Mouse (Mus musculus) hindbrain, embryonic 16.5 days (tissue): ENCODE measurements around the gene Exoc3l. TPM values are rescaled to one million over a fixed set of nuclear protein-coding genes. Genes with fewer than 3 reads are reported as not detected.

Experiments used
- ATAC-seq: fragments of 200-750 bp; cut with Nextera tagmentation; 2 replicates; pipeline ENCODE4 v1.8.0; 2017; ENCODE audit warnings: moderate TSS enrichment, moderate library complexity
- H3K27ac ChIP-seq: fragments of 300-500 bp; sonication (generic); 2 replicates; pipeline ENCODE4 v1.5.1; 2014; ENCODE audit warnings: low read depth, mild to moderate bottlenecking, control low read depth, low read length, moderate library complexity
- H3K27me3 ChIP-seq: fragments of 300-500 bp; sonication (generic); replicated peaks from 2 replicates; pipeline ENCODE4 v1.6.1; 2014; ENCODE audit warnings: low read length; ENCODE audit not compliant: control insufficient read depth, insufficient read depth
- H3K36me3 ChIP-seq: fragments of 300-500 bp; sonication (generic); 2 replicates; pipeline ENCODE4 v1.6.1; 2014; ENCODE audit warnings: mild to moderate bottlenecking, low read length, moderate library complexity, mixed read lengths; ENCODE audit not compliant: control insufficient read depth, insufficient read depth
- H3K4me1 ChIP-seq: fragments of 300-500 bp; sonication (generic); 2 replicates; pipeline ENCODE4 v1.6.1; 2014; ENCODE audit warnings: low read depth, low read length; ENCODE audit not compliant: control insufficient read depth, insufficient read depth
- H3K4me2 ChIP-seq: fragments of 300-500 bp; sonication (generic); 2 replicates; pipeline ENCODE4 v1.6.1; 2014; ENCODE audit warnings: mild to moderate bottlenecking, low read length, control low read depth, moderate library complexity
- H3K4me3 ChIP-seq: fragments of 300-500 bp; sonication (generic); 2 replicates; pipeline ENCODE4 v1.5.1; 2014; ENCODE audit warnings: mild to moderate bottlenecking, low read length, control low read depth, moderate library complexity
- H3K9ac ChIP-seq: fragments of 300-500 bp; sonication (generic); 2 replicates; pipeline ENCODE4 v1.6.1; 2014; ENCODE audit warnings: low read depth, mild to moderate bottlenecking, control low read depth, low read length, moderate library complexity
- H3K9me3 ChIP-seq: fragments of 300-500 bp; sonication (generic); 2 replicates; pipeline ENCODE4 v1.6.1; 2014; ENCODE audit warnings: mild to moderate bottlenecking, low read length, moderate library complexity; ENCODE audit not compliant: control insufficient read depth
- WGBS: fragments of 180-500 bp; shearing (Covaris S2); extraction: QIAGEN DNeasy Blood & Tissue Kit; methylation state at CpG from one replicate; pipeline ENCODE4 v1.1.7; 2014; 5-methylcytosine and 5-hydroxymethylcytosine counted together
- polyA plus RNA-seq: library from polyadenylated mRNA; unstranded; fragments of >200 nt; fragmentation: Nextera tagmentation; extraction: Ambion mirVana; gene quantifications from 2 replicates; pipeline ENCODE4 v1.2.1, GENCODE M21; 2015

Exoc3l gene
- polyA plus RNA-seq, 1 experiment from 2014 or later: 9.4 TPM

DNA sequence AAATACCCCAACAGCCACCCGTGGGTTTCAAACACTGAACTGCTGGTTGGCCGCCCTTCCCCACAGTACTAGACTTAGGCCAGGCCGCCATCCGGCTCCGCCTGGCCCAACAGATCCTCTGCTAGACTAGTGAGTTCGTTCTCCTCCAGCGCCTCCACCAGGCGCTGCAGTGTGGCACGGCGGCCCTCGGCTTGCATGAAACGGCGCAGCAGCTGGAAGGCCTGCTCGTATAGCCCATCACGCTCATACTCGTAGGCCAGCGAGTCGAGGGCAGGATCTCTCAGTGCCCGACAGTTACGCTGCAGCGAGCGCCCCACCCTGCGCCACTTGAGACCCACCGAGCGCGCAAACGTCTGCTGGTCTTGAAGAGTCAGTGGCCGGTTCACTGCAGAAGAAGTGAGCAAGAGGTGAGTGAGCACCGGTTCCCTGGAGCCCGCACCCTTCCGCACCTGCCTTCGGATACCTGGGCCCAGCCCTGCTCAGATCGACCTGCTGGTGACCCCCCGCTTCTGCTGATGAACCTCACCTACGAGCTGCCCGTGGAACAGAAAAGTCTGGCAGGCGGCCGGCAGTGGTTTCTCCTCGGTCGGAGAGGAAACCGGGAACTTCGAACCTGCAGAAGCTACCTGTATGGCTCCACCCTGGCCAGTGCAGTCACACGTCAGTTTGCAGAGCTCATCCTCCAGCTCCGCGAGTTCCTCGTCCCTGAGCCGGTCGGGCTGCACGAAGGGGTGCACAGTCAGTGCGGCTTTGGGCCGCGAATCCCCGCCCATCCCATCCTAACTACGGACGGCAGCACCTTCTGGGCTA is 36.8 kb downstream of the Exoc3l start:
- Histone ChIP-seq H3K4me2 (peak overlapping the region; percentile 65), H3K27ac (no peak overlapping the region), H3K36me3 (no peaks in the 10 kb centered on the region), H3K9me3 (no peaks in the 10 kb centered on the region), H3K9ac (peak overlapping the region; percentile 50), H3K4me3 (peak overlapping the region; percentile 37), H3K27me3 (peaks cover 36% of the 10 kb centered on the region), H3K4me1 (peaks cover 19% of the 10 kb centered on the region)
- peak; percentile 38 for ATAC-seq
- WGBS: 3% methylated on average over 55 of the region's 55 CpGs

DNA sequence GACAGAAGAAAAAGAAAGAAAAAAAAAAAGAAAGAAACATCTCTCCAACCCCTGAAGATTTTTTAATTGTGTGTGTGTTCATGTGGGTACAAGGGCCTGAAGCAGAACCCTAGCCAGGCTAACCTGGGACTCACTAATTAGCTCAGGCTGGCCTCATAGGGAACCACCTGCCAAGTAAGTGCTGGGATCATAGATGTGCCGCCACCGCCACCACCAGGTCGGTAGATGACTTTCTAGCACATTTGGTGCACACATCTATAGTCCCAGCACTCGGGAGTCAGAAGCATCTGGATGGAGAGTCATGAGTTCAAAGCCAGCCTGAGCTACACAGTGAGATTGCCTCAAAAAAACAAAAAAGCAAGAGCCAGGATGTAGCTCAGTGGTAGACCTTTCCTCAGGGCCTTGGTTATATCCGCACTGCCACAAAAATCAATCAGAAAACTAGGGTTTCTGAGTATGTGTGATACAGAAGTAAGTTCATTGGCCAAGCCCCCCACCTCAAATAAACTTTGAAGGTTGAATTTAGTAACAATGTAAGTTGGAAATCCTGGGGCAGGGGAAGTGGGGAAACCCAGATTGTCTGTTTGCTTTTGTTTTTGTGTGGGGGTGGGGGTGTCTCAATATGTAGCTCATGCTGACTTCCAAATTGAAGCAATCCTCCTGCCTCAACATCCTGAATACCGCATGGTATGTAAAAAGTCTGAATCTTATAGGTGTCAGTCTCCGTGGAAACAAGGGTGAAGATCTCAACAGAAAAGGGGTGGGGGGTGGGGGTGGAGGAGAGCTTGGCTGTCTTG is 38.4 kb downstream of the Exoc3l start:
- H3K4me3 ChIP-seq: no peak overlapping the region
- peaks cover 23% of the 10 kb centered on the region for H3K4me1 ChIP-seq
- no peaks in the 10 kb centered on the region for H3K9me3 ChIP-seq
- H3K9ac ChIP-seq: no peak overlapping the region
- no peak for ATAC-seq
- H3K27ac ChIP-seq: no peak overlapping the region
- 69% methylated on average over 7 of the region's 7 CpGs for WGBS
- H3K4me2 ChIP-seq: no peak overlapping the region
- H3K27me3 ChIP-seq: peaks cover 36% of the 10 kb centered on the region
- no peaks in the 10 kb centered on the region for H3K36me3 ChIP-seq

DNA sequence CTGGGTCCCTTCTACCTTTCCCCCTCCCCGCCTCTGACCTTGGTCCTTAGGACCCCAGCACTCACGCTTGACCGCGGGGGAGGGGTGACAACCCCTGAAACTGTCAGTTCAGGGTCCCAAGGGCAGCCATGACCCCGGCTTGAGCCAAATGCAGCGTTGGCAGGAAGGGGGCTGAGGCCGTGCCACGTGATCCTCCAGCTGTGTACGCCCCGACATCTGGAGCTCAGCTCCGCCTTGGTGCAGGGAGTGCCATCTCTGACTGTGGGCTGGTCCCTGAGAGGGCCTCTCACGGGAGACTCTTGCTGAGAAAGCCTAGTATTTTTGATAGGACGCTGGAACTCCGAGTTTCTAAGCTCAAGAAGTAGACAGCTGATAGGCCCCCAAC is 40.9 kb downstream of the Exoc3l start, which contains the start of gene B3gnt9:
TSS of gene B3gnt9 (minus strand) at position 188 of the 385 bp plus-strand sequence.
- peak within 1 kb of the TSS; percentile 61 for H3K4me3 ChIP-seq
- peaks cover 5% of the 10 kb centered on the region for H3K36me3 ChIP-seq
- H3K9me3 ChIP-seq: no peaks in the 10 kb centered on the region
- WGBS: 1% methylated on average over 14 of the region's 14 CpGs
- ATAC-seq: peak; percentile 25
- peaks cover 22% of the 10 kb centered on the region for H3K4me1 ChIP-seq
- peak within 1 kb of the TSS; percentile 76 for H3K9ac ChIP-seq
- peak within 1 kb of the TSS; percentile 95 for H3K4me2 ChIP-seq
- H3K27me3 ChIP-seq: peaks cover 22% of the 10 kb centered on the region
- H3K27ac ChIP-seq: peak within 1 kb of the TSS; percentile 69

DNA sequence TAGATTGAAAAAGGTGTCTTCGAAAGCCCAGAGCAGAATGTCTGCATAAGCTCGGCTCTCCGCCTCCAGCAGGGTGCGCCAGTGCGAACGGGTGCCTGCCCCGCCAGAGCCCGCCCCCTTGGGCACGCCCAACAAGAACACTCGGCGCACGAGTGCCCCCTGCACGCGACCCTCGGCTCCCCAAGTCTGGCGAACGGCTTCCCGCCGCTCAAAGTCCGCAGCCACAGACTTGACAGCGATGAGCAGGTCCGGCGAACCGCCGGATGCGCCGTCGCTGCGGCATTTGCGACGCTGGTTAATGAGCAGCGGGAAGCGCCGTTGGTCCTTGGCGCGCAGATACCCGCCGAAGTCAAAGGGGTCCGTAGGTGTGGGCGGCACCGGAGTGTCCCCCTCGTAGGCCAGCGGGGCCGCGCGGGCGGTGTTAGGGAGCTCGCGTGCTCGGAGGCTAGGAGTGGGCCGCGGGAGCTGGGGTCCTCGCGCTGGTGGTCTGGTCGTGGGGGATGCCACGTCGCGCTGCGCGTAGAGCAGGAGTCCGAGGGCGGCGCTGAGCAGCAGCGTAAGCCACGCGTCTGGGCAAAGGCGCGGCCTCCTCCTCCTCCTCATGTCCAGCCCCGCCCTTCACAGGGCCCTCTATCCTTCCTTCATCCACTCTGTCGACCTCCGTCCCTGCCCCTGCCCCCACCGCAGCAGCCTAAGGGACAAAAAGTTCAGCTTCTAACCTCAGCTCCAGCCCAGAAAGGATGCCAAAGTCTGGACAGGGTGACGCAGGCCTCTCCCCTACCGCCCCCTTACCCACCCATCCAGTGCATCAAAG is 41.5 kb downstream of the Exoc3l start:
- no peaks in the 10 kb centered on the region for H3K9me3 ChIP-seq
- H3K36me3 ChIP-seq: peaks cover 8% of the 10 kb centered on the region
- H3K27ac ChIP-seq: peak overlapping the region; percentile 69
- peak; percentile 81 for ATAC-seq
- peak overlapping the region; percentile 61 for H3K4me3 ChIP-seq
- H3K4me2 ChIP-seq: peak overlapping the region; percentile 95
- WGBS: under 1% methylated on average over 70 of the region's 74 CpGs
- H3K9ac ChIP-seq: peak overlapping the region; percentile 76
- H3K27me3 ChIP-seq: peaks cover 21% of the 10 kb centered on the region
- H3K4me1 ChIP-seq: peaks cover 18% of the 10 kb centered on the region

GRCm38 (mm10) chr8:105253766-105254151 is 42.1 kb downstream of the Exoc3l start:
- no peak overlapping the region for H3K27ac ChIP-seq

DNA sequence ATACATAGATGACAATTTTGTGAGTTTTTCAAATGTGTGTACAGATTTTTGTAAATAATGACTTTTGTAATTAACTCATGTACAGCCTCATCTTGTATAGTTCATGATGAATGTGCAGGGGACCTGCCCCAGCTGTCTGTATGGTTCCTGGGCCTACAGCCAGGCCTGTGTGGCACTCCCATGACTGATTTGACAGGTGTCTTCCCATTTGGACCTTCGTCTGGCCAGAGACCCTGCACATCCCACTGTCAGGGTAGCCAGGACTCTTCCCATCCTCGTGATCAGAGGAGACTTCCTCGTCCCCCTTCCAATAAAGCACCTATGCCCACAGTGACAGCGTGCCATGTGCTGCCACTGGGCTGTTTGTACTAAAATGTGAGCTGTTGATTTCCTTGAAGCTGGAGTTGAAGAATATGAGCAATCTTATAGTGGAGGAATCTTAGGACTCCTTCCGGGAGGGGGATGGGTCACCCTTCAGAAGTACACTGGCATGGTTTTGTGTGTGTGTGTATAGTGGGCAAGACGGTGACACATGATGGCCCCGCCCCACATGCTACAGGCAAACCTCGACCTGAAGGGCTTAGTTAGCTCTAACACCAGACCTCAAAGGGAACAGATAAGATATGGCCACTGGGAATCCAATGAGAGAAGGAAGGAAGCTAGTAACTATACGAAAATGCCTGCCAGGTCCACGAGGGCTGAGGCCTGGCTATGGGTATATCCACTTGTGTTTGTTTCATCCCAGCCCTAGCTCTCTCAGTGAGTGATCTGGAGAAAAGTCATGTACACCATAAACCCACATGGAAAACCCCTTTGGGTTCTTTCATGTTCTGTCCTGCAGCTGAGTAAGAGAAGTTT is 43.0 kb downstream of the Exoc3l start:
- 93% methylated on average over 10 of the region's 10 CpGs for WGBS
- H3K27ac ChIP-seq: no peak overlapping the region
- no peak overlapping the region for H3K9ac ChIP-seq
- peaks cover 14% of the 10 kb centered on the region for H3K36me3 ChIP-seq
- H3K9me3 ChIP-seq: no peaks in the 10 kb centered on the region
- H3K4me3 ChIP-seq: no peak overlapping the region
- peaks cover 9% of the 10 kb centered on the region for H3K4me1 ChIP-seq
- H3K27me3 ChIP-seq: peaks cover 9% of the 10 kb centered on the region
- no peak overlapping the region for H3K4me2 ChIP-seq
- ATAC-seq: no peak

More at GRCm38 (mm10) chr8:105253766-105254151, 42.1 kb downstream of the Exoc3l start:
- ATAC-seq: peak; percentile 25; the same call in 1 of the 2 replicates
- Histone ChIP-seq H3K9me3 (no peaks in the 10 kb centered on the region), H3K36me3 (peaks cover 12% of the 10 kb centered on the region), H3K9ac (peak overlapping the region; percentile 76; the same call in 1 of the 2 replicates), H3K4me3 (peak overlapping the region; percentile 61), H3K4me2 (peak overlapping the region; percentile 95), H3K4me1 (peaks cover 12% of the 10 kb centered on the region), H3K27me3 (peaks cover 17% of the 10 kb centered on the region)
- WGBS: 31% methylated on average over 20 of the region's 20 CpGs

DNA sequence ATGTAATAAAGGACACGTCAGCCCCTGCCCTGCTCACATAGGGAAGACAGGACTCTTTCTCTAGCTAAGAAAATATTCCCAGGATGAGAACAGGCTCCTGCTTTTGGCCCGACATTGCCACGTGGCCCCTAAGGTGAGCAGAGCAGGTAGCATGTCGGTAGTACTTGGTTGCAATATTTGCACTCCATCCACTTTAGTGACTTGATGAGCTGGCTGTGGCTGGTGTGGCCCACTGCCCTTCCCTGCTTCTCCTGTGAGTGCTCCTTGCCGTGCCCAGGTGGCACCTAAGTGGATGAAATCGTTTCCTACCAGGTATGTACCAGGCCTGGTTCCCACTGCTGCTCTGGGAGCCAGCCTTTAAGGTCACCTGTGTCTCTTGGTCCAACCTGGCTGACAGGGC is 43.9 kb downstream of the Exoc3l start:
- Histone ChIP-seq H3K27me3 (0 out of 2 replicates have a peak, but pooled peaks cover 3% of the 10 kb centered on the region), H3K4me3 (no peak overlapping the region), H3K9ac (no peak overlapping the region), H3K4me2 (no peak overlapping the region), H3K36me3 (peaks cover 14% of the 10 kb centered on the region), H3K9me3 (no peaks in the 10 kb centered on the region), H3K27ac (no peak overlapping the region), H3K4me1 (peaks cover 9% of the 10 kb centered on the region)
- no peak for ATAC-seq
- 92% methylated on average over 6 of the region's 6 CpGs for WGBS

GRCm38 (mm10) chr8:105241016-105241415 is 54.9 kb downstream of the Exoc3l start:
- no peak for ATAC-seq
- Histone ChIP-seq H3K9ac (no peak overlapping the region), H3K4me1 (no peaks in the 10 kb centered on the region), H3K9me3 (no peaks in the 10 kb centered on the region), H3K4me3 (no peak overlapping the region), H3K27ac (no peak overlapping the region), H3K4me2 (no peak overlapping the region), H3K27me3 (no peaks in the 10 kb centered on the region), H3K36me3 (peaks cover 21% of the 10 kb centered on the region)
- 97% methylated on average over 7 of the region's 7 CpGs for WGBS
